ENCODE assay signal across 18 mouse cellular contexts in genomic region chr2:106968320-106968719, GRCm38 (mm10). TPM values are rescaled to one million over a fixed set of nuclear protein-coding genes. Genes with fewer than 3 reads are reported as not detected.
DNase-seq lines count a peak whose midpoint lies in the region; ATAC-seq and TF ChIP-seq lines count a peak whose summit lies in the region.
"Had no signal": no experiment of that assay in that cellular context is flagged by ENCODE, and none has a peak within 500 bp of the region (broad histone marks: within the 10 kb centered on the region; RNA-seq: fewer than 3 reads in every experiment).

No protein-coding gene starts in this region.

- no peak overlapping the region for H3K4me3 ChIP-seq in hindbrain, embryonic 14.5 days (replicated peaks; ENCODE audit: low read length)
- no peak overlapping the region for H3K4me3 ChIP-seq in hindbrain, embryonic 11.5 days (ENCODE audit: low read depth, low read length)
- no peak overlapping the region for H3K4me3 ChIP-seq in midbrain, postnatal 0 days (ENCODE audit: low read depth, low read length)
- no peak overlapping the region for H3K4me3 ChIP-seq in midbrain, embryonic 15.5 days
- no peak overlapping the region for H3K4me3 ChIP-seq in limb, embryonic 14.5 days (replicated peaks; ENCODE audit: low read length)
- H3K4me3 ChIP-seq: embryonic facial prominence, embryonic 12.5 days; heart, embryonic 10.5 days; midbrain, embryonic 13.5 days had no signal

- peaks cover 47% of the 10 kb centered on the region for H3K36me3 ChIP-seq in hindbrain, embryonic 14.5 days (replicated peaks; ENCODE audit: control insufficient read depth, insufficient read depth)
- H3K36me3 ChIP-seq in hindbrain, embryonic 11.5 days (ENCODE audit: control insufficient read depth, insufficient read depth, low read length): peaks cover 3% of the 10 kb centered on the region; the same call in 1 of the 2 replicates
- H3K36me3 ChIP-seq in midbrain, postnatal 0 days (ENCODE audit: insufficient read depth, low read length): peaks cover 27% of the 10 kb centered on the region
- peaks cover 22% of the 10 kb centered on the region; the same call in 1 of the 2 replicates for H3K36me3 ChIP-seq in midbrain, embryonic 15.5 days (replicated peaks)
- H3K36me3 ChIP-seq in limb, embryonic 14.5 days (ENCODE audit: control insufficient read depth, insufficient read depth, low read length): peaks cover 52% of the 10 kb centered on the region

- H3K27ac ChIP-seq in hindbrain, embryonic 14.5 days: no peak overlapping the region
- no peak overlapping the region for H3K27ac ChIP-seq in hindbrain, embryonic 11.5 days (ENCODE audit: low read depth, low read length)
- H3K27ac ChIP-seq in midbrain, postnatal 0 days (ENCODE audit: low read depth, low read length): no peak overlapping the region
- no peak overlapping the region for H3K27ac ChIP-seq in midbrain, embryonic 15.5 days
- peak overlapping the region; percentile 26; the same call in 1 of the 2 replicates for H3K27ac ChIP-seq in limb, embryonic 14.5 days (replicated peaks; ENCODE audit: low read depth, low read length)
- H3K27ac ChIP-seq: embryonic facial prominence, embryonic 12.5 days; heart, embryonic 10.5 days; liver, embryonic 14.5 days; midbrain, embryonic 13.5 days; stomach, postnatal 0 days had no signal

- no peaks in the 10 kb centered on the region for H3K9me3 ChIP-seq in hindbrain, embryonic 14.5 days (ENCODE audit: control insufficient read depth, low read length)
- no peaks in the 10 kb centered on the region for H3K9me3 ChIP-seq in hindbrain, embryonic 11.5 days (ENCODE audit: control insufficient read depth, low read length)
- H3K9me3 ChIP-seq in midbrain, postnatal 0 days (ENCODE audit: low read length): no peaks in the 10 kb centered on the region
- no peaks in the 10 kb centered on the region for H3K9me3 ChIP-seq in midbrain, embryonic 15.5 days
- no peaks in the 10 kb centered on the region for H3K9me3 ChIP-seq in limb, embryonic 14.5 days (ENCODE audit: control insufficient read depth, low read length)
- H3K9me3 ChIP-seq: embryonic facial prominence, embryonic 12.5 days; heart, embryonic 10.5 days; midbrain, embryonic 13.5 days had no signal

- H3K9ac ChIP-seq in hindbrain, embryonic 14.5 days: no peak overlapping the region
- H3K9ac ChIP-seq in hindbrain, embryonic 11.5 days (ENCODE audit: low read depth, low read length): no peak overlapping the region
- H3K9ac ChIP-seq in midbrain, postnatal 0 days (replicated peaks; ENCODE audit: low read length, poor library complexity, severe bottlenecking): no peak overlapping the region
- H3K9ac ChIP-seq in midbrain, embryonic 15.5 days: no peak overlapping the region
- H3K9ac ChIP-seq in limb, embryonic 14.5 days (ENCODE audit: low read depth, low read length, severe bottlenecking): no peak overlapping the region
- H3K9ac ChIP-seq: embryonic facial prominence, embryonic 12.5 days; liver, embryonic 14.5 days; midbrain, embryonic 13.5 days had no signal

- peak; percentile 48; the same call in 1 of the 2 replicates for ATAC-seq in hindbrain, embryonic 14.5 days (ENCODE audit: low FRiP score)
- no peak for ATAC-seq in hindbrain, embryonic 11.5 days (ENCODE audit: low FRiP score)
- no peak for ATAC-seq in midbrain, postnatal 0 days (ENCODE audit: low FRiP score)
- no peak for ATAC-seq in midbrain, embryonic 15.5 days (replicated peaks)
- no peak; the same call in 1 of the 2 replicates for ATAC-seq in limb, embryonic 14.5 days (ENCODE audit: low FRiP score, low read depth)
- ATAC-seq: midbrain, embryonic 13.5 days had no signal

- no peak for TF ChIP-seq CTCF in midbrain, postnatal 0 days (IDR thresholded peaks at IDR 0.05)

- no peak for TF ChIP-seq POLR2A in limb, embryonic 14.5 days (IDR thresholded peaks at IDR 0.05; ENCODE audit: borderline replicate concordance, extremely low read depth, insufficient read depth, insufficient read length)

- DNase-seq in cerebellum, adult 11-12 months: peak; percentile 17
- DNase-seq in cerebellum, adult 11 months: no peak
- peak; percentile 42 for DNase-seq in hindbrain, embryonic 14.5 days (ENCODE audit: low spot score)
- DNase-seq in hindbrain, embryonic 11.5 days (ENCODE audit: low spot score): no peak
- DNase-seq in midbrain, postnatal 0 days (ENCODE audit: low spot score): peak; percentile 26
- DNase-seq in limb, embryonic 14.5 days (ENCODE audit: low spot score): no peak
- DNase-seq in frontal cortex, postnatal 36 days (ENCODE audit: low spot score in 2 of 2): no peak
- DNase-seq: gastrocnemius, postnatal 25 days; heart, postnatal 10 days; kidney, adult 9 months; retina, postnatal 1 day; thymus, postnatal 36 days had no signal

- no peak overlapping the region for H3K4me2 ChIP-seq in hindbrain, embryonic 14.5 days (replicated peaks)
- no peak overlapping the region for H3K4me2 ChIP-seq in hindbrain, embryonic 11.5 days (replicated peaks; ENCODE audit: low read depth, low read length)
- no peak overlapping the region for H3K4me2 ChIP-seq in midbrain, postnatal 0 days (ENCODE audit: low read depth, low read length, poor library complexity, severe bottlenecking)
- no peak overlapping the region for H3K4me2 ChIP-seq in midbrain, embryonic 15.5 days
- H3K4me2 ChIP-seq in limb, embryonic 14.5 days (replicated peaks; ENCODE audit: low read depth, low read length, severe bottlenecking): no peak overlapping the region
- H3K4me2 ChIP-seq: embryonic facial prominence, embryonic 12.5 days; midbrain, embryonic 13.5 days had no signal

- WGBS in hindbrain, embryonic 14.5 days: 77% methylated on average over 6 of the region's 6 CpGs
- WGBS in hindbrain, embryonic 11.5 days: 92% methylated on average over 6 of the region's 6 CpGs
- 71% methylated on average over 6 of the region's 6 CpGs for WGBS in midbrain, postnatal 0 days
- 82% methylated on average over 6 of the region's 6 CpGs for WGBS in midbrain, embryonic 15.5 days
- WGBS in limb, embryonic 14.5 days: 76% methylated on average over 6 of the region's 6 CpGs

- H3K27me3 ChIP-seq in hindbrain, embryonic 14.5 days (ENCODE audit: control insufficient read depth, insufficient read depth, low read length): no peaks in the 10 kb centered on the region
- no peaks in the 10 kb centered on the region for H3K27me3 ChIP-seq in hindbrain, embryonic 11.5 days (ENCODE audit: control insufficient read depth, insufficient read depth, low read length)
- H3K27me3 ChIP-seq in midbrain, postnatal 0 days (ENCODE audit: insufficient read depth, low read length): no peaks in the 10 kb centered on the region
- no peaks in the 10 kb centered on the region for H3K27me3 ChIP-seq in midbrain, embryonic 15.5 days (replicated peaks)
- H3K27me3 ChIP-seq in limb, embryonic 14.5 days (ENCODE audit: control insufficient read depth, insufficient read depth, low read length): no peaks in the 10 kb centered on the region
- H3K27me3 ChIP-seq: embryonic facial prominence, embryonic 12.5 days; midbrain, embryonic 13.5 days had no signal

- peaks cover 7% of the 10 kb centered on the region for H3K4me1 ChIP-seq in hindbrain, embryonic 14.5 days (replicated peaks; ENCODE audit: control insufficient read depth, insufficient read depth, low read length)
- no peaks in the 10 kb centered on the region for H3K4me1 ChIP-seq in hindbrain, embryonic 11.5 days (replicated peaks; ENCODE audit: control insufficient read depth, insufficient read depth, low read length)
- H3K4me1 ChIP-seq in midbrain, postnatal 0 days (ENCODE audit: insufficient read depth, low read length): peaks cover 2% of the 10 kb centered on the region; the same call in 1 of the 2 replicates
- H3K4me1 ChIP-seq in midbrain, embryonic 15.5 days: peaks cover 11% of the 10 kb centered on the region
- H3K4me1 ChIP-seq in limb, embryonic 14.5 days (ENCODE audit: control insufficient read depth, insufficient read depth, low read length): peaks cover 5% of the 10 kb centered on the region

RNA-seq across cellular contexts. Expression of gene Arl14ep, which starts 5.9 kb away (rescaled TPM):
- polyA plus RNA-seq in hindbrain, embryonic 14.5 days (2014; fragmentation: Nextera tagmentation; extraction: Ambion mirVana): 37.9 and 39.4 TPM in 2 replicates
- 56.9 and 57.9 TPM in 2 replicates for polyA plus RNA-seq in hindbrain, embryonic 11.5 days (2014; fragmentation: Nextera tagmentation; extraction: Ambion mirVana)
- 27.8 and 40.6 TPM in 2 replicates for total RNA-seq in midbrain, postnatal 0 days (2014; rRNA removed)
- polyA plus RNA-seq in midbrain, postnatal 0 days (2015; fragmentation: Nextera tagmentation; extraction: Ambion mirVana): 26.5 and 26.9 TPM in 2 replicates
- 32.0 and 34.4 TPM in 2 replicates for polyA plus RNA-seq in midbrain, embryonic 15.5 days (2015; fragmentation: Nextera tagmentation; extraction: Ambion mirVana)
- polyA plus RNA-seq in limb, embryonic 14.5 days (2012; rRNA removed): 35.8 and 37.0 TPM in 2 replicates
- 50.8 and 60.5 TPM in 2 replicates for polyA plus RNA-seq in limb, embryonic 14.5 days (2014; fragmentation: Nextera tagmentation; extraction: Ambion mirVana)

Comparison
In these comparisons a context has a peak if more than half of its experiments do, and no peak if none do; other contexts are left out.
1. DNase-seq: peak in cerebellum, adult 11-12 months (single experiment), hindbrain, embryonic 14.5 days (single experiment) and midbrain, postnatal 0 days (single experiment); none in cerebellum, adult 11 months (single experiment), hindbrain, embryonic 11.5 days (single experiment), limb, embryonic 14.5 days (single experiment) and frontal cortex, postnatal 36 days (0 of 2).